Mouse (Mus musculus) liver, embryonic 16.5 days (tissue): ENCODE measurements around the gene Cbln3. TPM values are rescaled to one million over a fixed set of nuclear protein-coding genes. Genes with fewer than 3 reads are reported as not detected.

Experiments used
- ATAC-seq: fragments of 200-750 bp; cut with Nextera tagmentation; 2 replicates; pipeline ENCODE4 v1.8.0; 2017; ENCODE audit warnings: low read depth, mild to moderate bottlenecking, moderate number of reproducible peaks, moderate library complexity
- H3K27ac ChIP-seq: fragments of 300-500 bp; sonication (generic); 2 replicates; pipeline ENCODE4 v1.5.1; 2014; ENCODE audit warnings: mild to moderate bottlenecking, low read length
- H3K27me3 ChIP-seq: fragments of 300-500 bp; sonication (generic); 2 replicates; pipeline ENCODE4 v1.6.1; 2014; ENCODE audit warnings: low read depth, low read length, mixed read lengths; ENCODE audit not compliant: control insufficient read depth, insufficient read depth
- H3K36me3 ChIP-seq: fragments of 300-500 bp; sonication (generic); 2 replicates; pipeline ENCODE4 v1.6.1; 2014; ENCODE audit warnings: mild to moderate bottlenecking; ENCODE audit not compliant: control insufficient read depth, insufficient read depth
- H3K4me1 ChIP-seq: fragments of 300-500 bp; sonication (generic); 2 replicates; pipeline ENCODE4 v1.6.1; 2014; ENCODE audit warnings: low read depth, low read length, mixed read lengths; ENCODE audit not compliant: control insufficient read depth
- H3K4me2 ChIP-seq: fragments of 300-500 bp; sonication (generic); 2 replicates; pipeline ENCODE4 v1.6.1; 2014; ENCODE audit warnings: low read depth, low read length, mixed read lengths
- H3K4me3 ChIP-seq: fragments of 300-500 bp; sonication (generic); 2 replicates; pipeline ENCODE4 v1.5.1; 2014; ENCODE audit warnings: low read depth, mild to moderate bottlenecking, low read length
- H3K9ac ChIP-seq: fragments of 300-500 bp; sonication (generic); 2 replicates; pipeline ENCODE4 v1.6.1; 2014; ENCODE audit warnings: low read depth, low read length
- H3K9me3 ChIP-seq: fragments of 300-500 bp; sonication (generic); replicated peaks from 2 replicates; pipeline ENCODE4 v1.6.1; 2016; ENCODE audit warnings: low read length; ENCODE audit not compliant: control insufficient read depth
- WGBS: fragments of 180-500 bp; shearing (Covaris S2); extraction: QIAGEN DNeasy Blood & Tissue Kit; methylation state at CpG from one replicate; pipeline ENCODE4 v1.1.7; 2014; ENCODE audit not compliant: insufficient replicate concordance; 5-methylcytosine and 5-hydroxymethylcytosine counted together
- polyA plus RNA-seq: library from polyadenylated mRNA; unstranded; fragments of >200 nt; fragmentation: Nextera tagmentation; extraction: Ambion mirVana; gene quantifications from 2 replicates; pipeline ENCODE4 v1.2.1, GENCODE M21; 2015

Gene Cbln3
- polyA plus RNA-seq, 1 experiment from 2014 or later, result 0.26 TPM

GRCm38 (mm10) chr14:55900414-55900755 is 16.2 kb upstream of the Cbln3 start:
- H3K27me3 ChIP-seq, result no peaks in the 10 kb centered on the region; the same call in 1 of the 2 replicates
- WGBS, result 8% methylated on average over 12 of the region's 12 CpGs
- no peak overlapping the region for H3K27ac ChIP-seq
- peaks cover 12% of the 10 kb centered on the region; the same call in 1 of the 2 replicates for H3K4me1 ChIP-seq
- H3K4me2 ChIP-seq, result peak overlapping the region; percentile 73
- H3K9me3 ChIP-seq, result no peaks in the 10 kb centered on the region
- H3K36me3 ChIP-seq, result peaks cover 12% of the 10 kb centered on the region
- H3K4me3 ChIP-seq, result peak overlapping the region; percentile 51
- ATAC-seq, result no peak
- peak overlapping the region; percentile 53 for H3K9ac ChIP-seq

- ATAC-seq, result peak; percentile 73
- WGBS, result under 1% methylated on average over 39 of the region's 39 CpGs
- no peaks in the 10 kb centered on the region for H3K9me3 ChIP-seq
- peaks cover 18% of the 10 kb centered on the region for H3K36me3 ChIP-seq
- H3K4me3 ChIP-seq, result peak within 1 kb of the TSS; percentile 51
- peaks cover 12% of the 10 kb centered on the region; the same call in 1 of the 2 replicates for H3K4me1 ChIP-seq
- no peaks in the 10 kb centered on the region; the same call in 1 of the 2 replicates for H3K27me3 ChIP-seq
- H3K27ac ChIP-seq, result 0 out of 2 replicates have a peak within 1 kb of the TSS, but pooled peaks have one; percentile 11
- H3K9ac ChIP-seq, result peak within 1 kb of the TSS; percentile 53
- H3K4me2 ChIP-seq, result peak within 1 kb of the TSS; percentile 73
Measured at GRCm38 (mm10) chr14:55899701-55900413, 15.7 kb upstream of the Cbln3 start, which contains the start of gene Sdr39u1. Gene Sdr39u1, minus strand, starts transcription at chr14:55900293.

GRCm38 (mm10) chr14:55898947-55899346 is 14.8 kb upstream of the Cbln3 start:
- H3K9ac ChIP-seq, result no peak overlapping the region
- H3K4me3 ChIP-seq, result no peak overlapping the region
- H3K27ac ChIP-seq, result no peak overlapping the region
- peaks cover 12% of the 10 kb centered on the region; the same call in 1 of the 2 replicates for H3K4me1 ChIP-seq
- WGBS, result 81% methylated on average over 7 of the region's 7 CpGs
- no peaks in the 10 kb centered on the region for H3K9me3 ChIP-seq
- peaks cover 27% of the 10 kb centered on the region for H3K36me3 ChIP-seq
- H3K4me2 ChIP-seq, result no peak overlapping the region
- no peaks in the 10 kb centered on the region; the same call in 1 of the 2 replicates for H3K27me3 ChIP-seq
- no peak for ATAC-seq

DNA sequence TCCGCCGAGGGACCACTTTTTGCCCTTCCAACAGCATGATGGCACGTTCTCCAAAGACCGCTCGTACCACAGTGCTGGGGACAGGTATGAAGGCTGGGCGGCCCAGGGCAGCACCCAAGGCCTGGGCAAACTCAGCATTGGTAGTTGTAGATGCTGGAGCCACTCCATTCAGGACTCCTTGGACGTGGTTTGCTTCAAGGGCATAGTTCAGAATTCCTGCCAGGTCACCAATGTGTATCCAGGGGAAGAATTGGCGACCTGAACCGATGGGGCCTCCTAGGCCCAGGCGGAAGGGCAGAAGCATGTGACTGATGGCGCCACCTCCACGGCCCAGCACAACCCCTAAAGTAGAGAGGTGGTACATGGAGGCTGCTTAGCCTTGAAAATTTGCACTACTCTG is 13.5 kb upstream of the Cbln3 start:
- WGBS, result 78% methylated on average over 12 of the region's 12 CpGs

DNA sequence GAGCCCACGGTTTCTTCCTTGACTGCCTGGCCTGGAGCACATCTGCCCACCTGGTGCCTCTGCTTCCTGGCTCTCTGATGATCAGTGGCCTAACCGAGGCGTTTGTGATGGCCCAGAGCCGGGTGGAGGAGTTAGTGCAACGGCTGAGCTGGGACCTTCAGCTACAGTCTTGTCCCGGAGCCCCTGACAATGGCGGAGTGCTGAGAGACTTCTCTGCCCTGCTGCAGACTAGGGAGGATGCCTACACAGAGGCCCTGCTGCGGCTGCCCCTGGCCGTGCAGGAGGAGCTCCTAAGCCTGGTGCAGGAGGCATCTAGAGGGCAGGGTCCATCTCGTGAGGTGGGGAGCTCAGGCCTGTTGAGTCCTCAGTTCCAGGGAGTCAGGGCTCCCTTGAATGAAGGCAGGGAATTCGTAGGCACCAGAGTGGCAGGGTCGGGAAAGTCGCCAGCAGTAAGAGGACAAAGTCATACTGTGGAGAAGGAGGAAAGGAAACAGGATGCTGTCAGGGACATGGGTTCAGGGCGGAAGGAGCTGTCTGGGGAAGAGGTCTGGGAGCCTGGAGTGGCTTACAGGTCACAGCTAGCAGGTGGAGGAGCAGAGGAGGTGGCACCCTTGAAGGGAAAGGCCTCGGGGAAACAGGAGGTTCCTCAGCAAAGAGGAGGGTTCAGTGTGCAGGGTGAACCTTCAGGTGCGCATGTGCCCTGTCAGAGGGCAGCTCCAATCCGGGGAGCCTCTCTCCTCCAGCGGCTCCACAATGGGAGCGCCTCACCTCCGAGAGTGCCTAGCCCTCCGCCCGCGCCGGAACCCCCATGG is 2.6 kb upstream of the Cbln3 start:
- Histone ChIP-seq H3K9me3 (no peaks in the 10 kb centered on the region), H3K27me3 (no peaks in the 10 kb centered on the region), H3K4me2 (peak overlapping the region; percentile 77; the same call in 1 of the 2 replicates), H3K4me1 (peaks cover 39% of the 10 kb centered on the region), H3K9ac (peak overlapping the region; percentile 26; the same call in 1 of the 2 replicates), H3K36me3 (peaks cover 35% of the 10 kb centered on the region), H3K4me3 (peak overlapping the region; percentile 79), H3K27ac (no peak overlapping the region)
- no peak for ATAC-seq
- 84% methylated on average over 24 of the region's 24 CpGs for WGBS

More for the DNA sequence above, 13.5 kb upstream of the Cbln3 start:
- H3K9me3 ChIP-seq, result no peaks in the 10 kb centered on the region
- no peak overlapping the region for H3K9ac ChIP-seq
- H3K4me3 ChIP-seq, result no peak overlapping the region
- no peak overlapping the region for H3K4me2 ChIP-seq
- H3K36me3 ChIP-seq, result peaks cover 30% of the 10 kb centered on the region
- H3K4me1 ChIP-seq, result peaks cover 12% of the 10 kb centered on the region; the same call in 1 of the 2 replicates
- no peak overlapping the region for H3K27ac ChIP-seq
- no peaks in the 10 kb centered on the region; the same call in 1 of the 2 replicates for H3K27me3 ChIP-seq
- no peak for ATAC-seq

GRCm38 (mm10) chr14:55885791-55886271 is 1.6 kb upstream of the Cbln3 start:
- peak overlapping the region; percentile 77 for H3K4me2 ChIP-seq
- peak overlapping the region; percentile 93 for H3K9ac ChIP-seq
- ATAC-seq, result no peak
- peaks cover 29% of the 10 kb centered on the region for H3K36me3 ChIP-seq
- no peaks in the 10 kb centered on the region for H3K27me3 ChIP-seq
- peak overlapping the region; percentile 91 for H3K27ac ChIP-seq
- H3K4me3 ChIP-seq, result peak overlapping the region; percentile 79
- WGBS, result 1% methylated on average over 16 of the region's 16 CpGs
- H3K4me1 ChIP-seq, result peaks cover 43% of the 10 kb centered on the region
- H3K9me3 ChIP-seq, result no peaks in the 10 kb centered on the region

- Histone ChIP-seq H3K36me3 (peaks cover 29% of the 10 kb centered on the region), H3K27me3 (no peaks in the 10 kb centered on the region), H3K9ac (peak overlapping the region; percentile 93), H3K9me3 (no peaks in the 10 kb centered on the region), H3K4me3 (peak overlapping the region; percentile 79), H3K4me2 (peak overlapping the region; percentile 77), H3K27ac (peak overlapping the region; percentile 91), H3K4me1 (peaks cover 43% of the 10 kb centered on the region)
- ATAC-seq, result peak; percentile 14
- under 1% methylated on average over 28 of the region's 30 CpGs for WGBS
Measured at GRCm38 (mm10) chr14:55885114-55885790, 1.1 kb upstream of the Cbln3 start.

- peak within 1 kb of the TSS; percentile 91 for H3K27ac ChIP-seq
- peak within 1 kb of the TSS; percentile 77 for H3K4me2 ChIP-seq
- peaks cover 24% of the 10 kb centered on the region for H3K36me3 ChIP-seq
- peak within 1 kb of the TSS; percentile 79 for H3K4me3 ChIP-seq
- under 1% methylated on average over 29 of the region's 30 CpGs for WGBS
- peak; percentile 90 for ATAC-seq
- H3K4me1 ChIP-seq, result peaks cover 43% of the 10 kb centered on the region
- peak within 1 kb of the TSS; percentile 93 for H3K9ac ChIP-seq
- no peaks in the 10 kb centered on the region for H3K27me3 ChIP-seq
- H3K9me3 ChIP-seq, result no peaks in the 10 kb centered on the region
Measured at GRCm38 (mm10) chr14:55884713-55885113, 521 bp upstream of the Cbln3 start, which contains the start of gene Khnyn. Gene Khnyn, plus strand, starts transcription at chr14:55884947.
